Mouse (Mus musculus) E14TG2a.4 (cell line): ENCODE measurements at regions not wholly inside any gene's neighbourhood (a gene's known extent, or its start where the extent isn't known, plus 50 kb on each side); places are given as distances from the start of the nearest gene placed in this dataset.
"Not testable (repeated sequence)": the region's sequence is repeated elsewhere in the genome, so short reads cannot be mapped to it uniquely, and the experiment has no call there.

ENCODE experiments used
- H3K27me3 ChIP-seq: 2 replicates; pipeline ENCODE4 v1.6.1; 2014; ENCODE audit warnings: low read length, control low read depth; ENCODE audit not compliant: insufficient read depth
- H3K36me3 ChIP-seq: 2 replicates; pipeline ENCODE4 v1.6.1; 2014; ENCODE audit warnings: low read length, control low read depth; ENCODE audit not compliant: insufficient read depth
- H3K4me1 ChIP-seq: replicated peaks from 2 replicates; pipeline ENCODE4 v1.6.1; 2014; ENCODE audit warnings: low read depth, low read length, control low read depth
- H3K4me3 ChIP-seq: replicated peaks from 2 replicates; pipeline ENCODE4 v1.5.1; 2014; ENCODE audit warnings: mild to moderate bottlenecking, low read length
- H3K9me3 ChIP-seq: 2 replicates; pipeline ENCODE4 v1.6.1; 2014; ENCODE audit warnings: low read length, control low read depth
- CTCF ChIP-seq: conservative IDR thresholded peaks from 2 replicates; pipeline ENCODE4 v1.5.1; 2014; ENCODE audit warnings: low read length

DNA sequence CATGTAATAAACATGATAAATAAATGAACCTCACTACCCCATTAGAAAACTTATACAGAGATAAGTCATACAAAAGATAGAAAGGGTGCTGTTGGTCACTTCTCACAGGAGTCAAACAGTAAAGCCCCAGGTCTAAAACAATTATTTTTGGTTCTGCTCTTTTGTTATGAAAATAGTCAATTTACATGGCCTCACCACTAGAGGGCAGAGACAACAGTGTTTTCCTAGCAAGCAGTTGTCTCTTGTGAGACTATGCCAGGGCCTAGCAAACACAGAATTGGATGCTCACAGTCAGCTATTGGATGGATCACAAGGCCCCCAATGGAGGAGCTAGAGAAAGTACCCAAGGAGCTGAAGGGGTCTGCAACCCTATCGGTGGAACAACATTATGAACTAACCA is 96.3 kb upstream of the 4930550L24Rik start:
- not testable (repeated sequence) for H3K9me3 ChIP-seq, H3K27me3 ChIP-seq, H3K4me3 ChIP-seq, H3K4me1 ChIP-seq, H3K36me3 ChIP-seq
- peak; percentile 27 for TF ChIP-seq CTCF
